Mouse (Mus musculus) embryonic fibroblast, embryonic 13.5 days (primary cell): ENCODE data around the gene Olfr1152. TPM values are rescaled to one million over a fixed set of nuclear protein-coding genes. Genes with fewer than 3 reads are reported as not detected.

ENCODE experiments used
- H3K27ac ChIP-seq: 2 replicates; pipeline ENCODE4 v1.5.1; 2012; ENCODE audit warnings: low read length, control low read depth, inconsistent platforms; ENCODE audit not compliant: insufficient read depth
- H3K4me1 ChIP-seq: 2 replicates; pipeline ENCODE4 v1.6.1; 2011; ENCODE audit warnings: low read length; ENCODE audit not compliant: control insufficient read depth, insufficient read depth
- H3K4me3 ChIP-seq: 2 replicates; pipeline ENCODE4 v1.5.1; 2011; ENCODE audit warnings: mild to moderate bottlenecking, control low read depth, low read length; ENCODE audit not compliant: insufficient read depth
- CTCF ChIP-seq: IDR thresholded peaks from 2 replicates; pipeline ENCODE4 v1.5.1; 2011; ENCODE audit warnings: mild to moderate bottlenecking, control low read depth, low read length, moderate library complexity, borderline replicate concordance; ENCODE audit not compliant: insufficient read depth
- POLR2A ChIP-seq: IDR thresholded peaks from 2 replicates; pipeline ENCODE4 v1.6.1; 2011; ENCODE audit warnings: low read depth, mild to moderate bottlenecking, control low read depth, low read length, moderate library complexity
- polyA plus RNA-seq: library from polyadenylated mRNA; stranded (reverse); fragments of >200 nt; gene quantifications from 2 replicates; pipeline ENCODE4 v1.2.4, GENCODE M21; 2011; ENCODE audit warnings: low read depth; ENCODE audit not compliant: missing spikeins, insufficient read length

The Olfr1152 gene
- 0.09 TPM in 1 of 2 replicates, not detected in the other for polyA plus RNA-seq

GRCm38 (mm10) chr2:87866192-87866591 lies at the start of gene Olfr1152:
Olfr1152 (plus strand) TSS chr2:87866492.
- Histone ChIP-seq H3K4me3 (no peak within 1 kb of the TSS), H3K27ac (no peak within 1 kb of the TSS), H3K4me1 (no peaks in the 10 kb centered on the region)
- TF ChIP-seq CTCF (no peak), POLR2A (no peak)

DNA sequence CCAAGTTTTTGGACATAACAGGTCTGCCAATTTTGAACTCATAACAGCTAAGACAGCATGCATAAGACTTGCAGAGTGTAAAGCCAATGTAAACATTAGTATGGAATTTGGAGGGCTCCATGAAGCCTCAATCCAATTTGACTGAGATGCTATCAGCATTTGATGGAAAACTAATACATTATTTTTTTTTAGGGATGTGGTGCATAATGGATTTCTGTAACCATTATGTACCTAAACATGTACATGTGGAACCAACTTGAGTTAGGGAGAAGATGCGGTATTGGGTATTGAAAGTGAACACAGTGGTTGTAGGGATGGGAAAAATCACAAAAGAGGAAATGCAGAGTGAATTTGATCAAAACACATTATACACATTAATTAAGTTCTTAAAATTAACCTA lies 36.1 kb upstream of the Olfr1152 start, which contains the start of gene Olfr1148:
Gene Olfr1148, plus strand, starts transcription at position 301 of the 400 bp plus-strand sequence.
- no peak for TF ChIP-seq POLR2A
- no peak for TF ChIP-seq CTCF
- Histone ChIP-seq H3K27ac (no peak within 1 kb of the TSS), H3K4me1 (no peaks in the 10 kb centered on the region), H3K4me3 (no peak within 1 kb of the TSS)

- no peak within 1 kb of the TSS for H3K4me3 ChIP-seq
- no peak for TF ChIP-seq CTCF
- no peak for TF ChIP-seq POLR2A
- no peak within 1 kb of the TSS for H3K27ac ChIP-seq
- H3K4me1 ChIP-seq = no peaks in the 10 kb centered on the region
These were observed 22.6 kb upstream of the Olfr1152 start, which contains the start of gene Olfr1150-ps1 for GRCm38 (mm10) chr2:87843693-87844092. Olfr1150-ps1 (plus strand) TSS chr2:87843993.

- TF ChIP-seq POLR2A = no peak
- no peak for TF ChIP-seq CTCF
- H3K4me3 ChIP-seq = no peak within 1 kb of the TSS
- H3K27ac ChIP-seq = no peak within 1 kb of the TSS
- H3K4me1 ChIP-seq = no peaks in the 10 kb centered on the region
These were observed 10.7 kb upstream of the Olfr1152 start, which contains the start of gene Olfr1151 for GRCm38 (mm10) chr2:87855562-87855961. Olfr1151 (plus strand) TSS chr2:87855862.

DNA sequence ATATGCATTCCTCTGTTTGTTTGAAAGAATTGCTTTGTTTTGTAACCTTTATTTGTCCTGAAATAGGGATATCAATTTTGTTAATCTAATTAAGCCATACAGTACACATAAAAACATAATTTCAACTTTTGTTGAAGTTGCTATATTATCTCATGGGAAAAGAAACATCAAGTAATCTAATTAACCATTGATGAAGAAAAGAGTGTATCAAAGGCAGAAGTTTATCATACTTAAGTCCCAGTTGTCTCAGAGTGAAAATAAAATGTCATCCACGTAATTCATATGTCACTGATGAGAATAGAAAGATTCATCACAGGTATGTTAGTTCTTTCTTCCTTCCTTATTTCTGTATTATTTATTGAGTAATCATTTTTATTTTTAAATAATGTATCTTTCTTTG lies 28.4 kb downstream of the Olfr1152 start, which contains the start of gene Olfr1153:
Gene Olfr1153, plus strand, starts transcription at position 301 of the 400 bp plus-strand sequence.
- H3K4me3 ChIP-seq = no peak within 1 kb of the TSS
- no peak within 1 kb of the TSS for H3K27ac ChIP-seq
- H3K4me1 ChIP-seq = no peaks in the 10 kb centered on the region
- no peak for TF ChIP-seq CTCF
- TF ChIP-seq POLR2A = no peak

GRCm38 (mm10) chr2:87905066-87905465 lies 38.8 kb downstream of the Olfr1152 start, which contains the start of gene Olfr1154:
Olfr1154 (minus strand) TSS chr2:87905166.
- H3K27ac ChIP-seq = no peak within 1 kb of the TSS
- H3K4me1 ChIP-seq = no peaks in the 10 kb centered on the region
- no peak for TF ChIP-seq CTCF
- no peak for TF ChIP-seq POLR2A
- H3K4me3 ChIP-seq = no peak within 1 kb of the TSS

Other genes starting within 250 kb of the Olfr1152 start
- gene Olfr1131, start 239.4 kb upstream of the Olfr1152 start, polyA plus RNA-seq = not detected in 2 replicates
- gene Olfr1132, start 229.0 kb upstream of the Olfr1152 start, polyA plus RNA-seq = not detected in 2 replicates
- gene Olfr1133, start 219.1 kb upstream of the Olfr1152 start, polyA plus RNA-seq = not detected in 2 replicates
- gene Olfr1134, start 208.0 kb upstream of the Olfr1152 start, polyA plus RNA-seq = not detected in 2 replicates
- gene Olfr1135, start 192.8 kb upstream of the Olfr1152 start, polyA plus RNA-seq = not detected in 2 replicates
- gene Olfr1136, start 172.5 kb upstream of the Olfr1152 start, polyA plus RNA-seq = not detected in 2 replicates
- gene Olfr1137, start 153.3 kb upstream of the Olfr1152 start, polyA plus RNA-seq = not detected in 2 replicates
- gene Olfr1138, start 126.5 kb upstream of the Olfr1152 start, polyA plus RNA-seq = not detected in 2 replicates
- gene Olfr1140, start 122.7 kb upstream of the Olfr1152 start, polyA plus RNA-seq = not detected in 2 replicates
- not detected in 2 replicates for gene Olfr1141, start 112.5 kb upstream of the Olfr1152 start, polyA plus RNA-seq
- gene Olfr152, start 87.0 kb upstream of the Olfr1152 start, polyA plus RNA-seq = not detected in 2 replicates
- not detected in 2 replicates for gene Olfr1143, start 65.9 kb upstream of the Olfr1152 start, polyA plus RNA-seq
- gene Olfr1145, start 56.7 kb upstream of the Olfr1152 start, polyA plus RNA-seq = not detected in 2 replicates
- gene Olfr1148, start 36.0 kb upstream of the Olfr1152 start, polyA plus RNA-seq = not detected in 2 replicates
- not detected in 2 replicates for gene Olfr1150-ps1, start 22.5 kb upstream of the Olfr1152 start, polyA plus RNA-seq
- not detected in 2 replicates for gene Olfr1151, start 10.6 kb upstream of the Olfr1152 start, polyA plus RNA-seq
- not detected in 2 replicates for gene Olfr1153, start 28.5 kb downstream of the Olfr1152 start, polyA plus RNA-seq
- gene Olfr1154, start 38.7 kb downstream of the Olfr1152 start, polyA plus RNA-seq = not detected in 2 replicates
- gene Olfr1155, start 78.6 kb downstream of the Olfr1152 start, polyA plus RNA-seq = not detected in 2 replicates
- not detected in 2 replicates for gene Olfr1156, start 86.6 kb downstream of the Olfr1152 start, polyA plus RNA-seq
- not detected in 2 replicates for gene Olfr1157, start 101.8 kb downstream of the Olfr1152 start, polyA plus RNA-seq
- not detected in 2 replicates for gene Olfr74, start 108.2 kb downstream of the Olfr1152 start, polyA plus RNA-seq
- gene Olfr1158, start 123.6 kb downstream of the Olfr1152 start, polyA plus RNA-seq = not detected in 2 replicates
- not detected in 2 replicates for gene Olfr1160, start 141.8 kb downstream of the Olfr1152 start, polyA plus RNA-seq
- not detected in 2 replicates for gene Olfr1161, start 156.3 kb downstream of the Olfr1152 start, polyA plus RNA-seq
- gene Olfr73, start 171.2 kb downstream of the Olfr1152 start, polyA plus RNA-seq = not detected in 2 replicates
- gene Olfr1162, start 184.6 kb downstream of the Olfr1152 start, polyA plus RNA-seq = not detected in 2 replicates
- gene Olfr1163, start 205.3 kb downstream of the Olfr1152 start, polyA plus RNA-seq = not detected in 2 replicates
- not detected in 2 replicates for gene Olfr1164, start 227.5 kb downstream of the Olfr1152 start, polyA plus RNA-seq